Mouse (Mus musculus) kidney, postnatal 0 days (tissue): ENCODE measurements at regions not wholly inside any gene's neighbourhood (a gene's known extent, or its start where the extent isn't known, plus 50 kb on each side); places are given as distances from the start of the nearest gene placed in this dataset.

ENCODE experiments used
- ATAC-seq: fragments of 200-750 bp; cut with Nextera tagmentation; replicated peaks from 2 replicates; pipeline ENCODE4 v1.8.0; 2017; ENCODE audit warnings: low read depth, moderate number of reproducible peaks, moderate TSS enrichment, moderate library complexity; ENCODE audit not compliant: low FRiP score
- DNase-seq: peaks from one replicate; pipeline ENCODE4 v3.0.0-alpha.2; 2016; ENCODE audit warnings: low spot score
- H3K27ac ChIP-seq: fragments of 300-500 bp; sonication (generic); 2 replicates; pipeline ENCODE4 v1.5.1; 2014; ENCODE audit warnings: mild to moderate bottlenecking
- H3K27me3 ChIP-seq: fragments of 300-500 bp; sonication (generic); 2 replicates; pipeline ENCODE4 v1.6.1; 2014; ENCODE audit warnings: low read length, mixed read lengths; ENCODE audit not compliant: insufficient read depth
- H3K36me3 ChIP-seq: fragments of 300-500 bp; sonication (generic); 2 replicates; pipeline ENCODE4 v1.6.1; 2014; ENCODE audit warnings: low read length, mixed read lengths; ENCODE audit not compliant: insufficient read depth
- H3K4me1 ChIP-seq: fragments of 300-500 bp; sonication (generic); replicated peaks from 2 replicates; pipeline ENCODE4 v1.6.1; 2014; ENCODE audit warnings: antibody characterized with exemption, low read length, mixed read lengths; ENCODE audit not compliant: insufficient read depth
- H3K4me2 ChIP-seq: fragments of 300-500 bp; sonication (generic); 2 replicates; pipeline ENCODE4 v1.6.1; 2014; ENCODE audit warnings: mild to moderate bottlenecking, low read length, moderate library complexity, mixed read lengths
- H3K4me3 ChIP-seq: fragments of 300-500 bp; sonication (generic); replicated peaks from 2 replicates; pipeline ENCODE4 v1.5.1; 2014; ENCODE audit warnings: low read depth, low read length
- H3K9ac ChIP-seq: fragments of 300-500 bp; sonication (generic); 2 replicates; pipeline ENCODE4 v1.6.1; 2014; ENCODE audit warnings: low read depth, low read length
- H3K9me3 ChIP-seq: fragments of 300-500 bp; sonication (generic); replicated peaks from 2 replicates; pipeline ENCODE4 v1.6.1; 2016; ENCODE audit warnings: low read length, inconsistent platforms, mixed read lengths
- CTCF ChIP-seq: IDR thresholded peaks from 2 replicates; pipeline ENCODE4 v1.5.1; 2016; ENCODE audit warnings: antibody characterized with exemption, low read depth, mild to moderate bottlenecking, moderate library complexity
- WGBS: fragments of 180-500 bp; shearing (Covaris S2); extraction: QIAGEN DNeasy Blood & Tissue Kit; methylation state at CpG from one replicate; pipeline ENCODE4 v1.1.7; 2014; 5-methylcytosine and 5-hydroxymethylcytosine counted together

DNA sequence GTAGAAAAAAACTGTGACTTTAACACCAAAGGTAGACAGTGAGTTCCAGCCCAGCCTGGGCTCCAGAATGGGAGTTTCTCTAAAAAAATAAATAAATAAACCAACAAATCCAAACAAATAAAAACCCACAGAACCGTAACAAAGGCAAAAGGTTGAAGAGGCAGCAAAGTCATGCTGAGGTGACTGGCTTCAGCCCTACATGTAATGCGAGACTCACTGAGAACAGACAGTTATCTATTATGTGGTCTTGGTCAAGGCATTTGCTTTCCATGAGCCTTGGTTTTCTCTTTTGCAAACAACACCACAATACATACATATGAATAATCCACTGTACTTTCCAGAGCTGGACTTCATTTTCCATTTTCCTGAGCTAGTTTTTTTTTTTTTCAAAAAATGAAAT lies 516.6 kb upstream of the Adam5 start:
- H3K4me1 ChIP-seq = 0 out of 2 replicates have a peak, but pooled peaks cover 3% of the 10 kb centered on the region
- no peaks in the 10 kb centered on the region for H3K36me3 ChIP-seq
- H3K27me3 ChIP-seq = no peaks in the 10 kb centered on the region
- no peak for ATAC-seq
- no peak overlapping the region for H3K4me2 ChIP-seq
- no peak overlapping the region for H3K27ac ChIP-seq
- no peak for DNase-seq
- 53% methylated on average over 2 of the region's 2 CpGs for WGBS
- no peaks in the 10 kb centered on the region; the same call in 1 of the 2 replicates for H3K9me3 ChIP-seq
- H3K9ac ChIP-seq = no peak overlapping the region
- H3K4me3 ChIP-seq = no peak overlapping the region
- TF ChIP-seq CTCF = no peak

- DNase-seq (no peak), ATAC-seq (no peak)
- peaks cover 14% of the 10 kb centered on the region for H3K4me1 ChIP-seq
- no peak overlapping the region for H3K9ac ChIP-seq
- H3K4me2 ChIP-seq = no peak overlapping the region
- H3K9me3 ChIP-seq = no peaks in the 10 kb centered on the region; the same call in 1 of the 2 replicates
- H3K36me3 ChIP-seq = no peaks in the 10 kb centered on the region
- WGBS = 31% methylated on average over 8 of the region's 8 CpGs
- H3K27ac ChIP-seq = no peak overlapping the region
- H3K4me3 ChIP-seq = no peak overlapping the region
- no peak for TF ChIP-seq CTCF
- no peaks in the 10 kb centered on the region for H3K27me3 ChIP-seq
Measured at GRCm38 (mm10) chr8:25332120-25332607, 508.0 kb upstream of the Adam5 start.

DNA sequence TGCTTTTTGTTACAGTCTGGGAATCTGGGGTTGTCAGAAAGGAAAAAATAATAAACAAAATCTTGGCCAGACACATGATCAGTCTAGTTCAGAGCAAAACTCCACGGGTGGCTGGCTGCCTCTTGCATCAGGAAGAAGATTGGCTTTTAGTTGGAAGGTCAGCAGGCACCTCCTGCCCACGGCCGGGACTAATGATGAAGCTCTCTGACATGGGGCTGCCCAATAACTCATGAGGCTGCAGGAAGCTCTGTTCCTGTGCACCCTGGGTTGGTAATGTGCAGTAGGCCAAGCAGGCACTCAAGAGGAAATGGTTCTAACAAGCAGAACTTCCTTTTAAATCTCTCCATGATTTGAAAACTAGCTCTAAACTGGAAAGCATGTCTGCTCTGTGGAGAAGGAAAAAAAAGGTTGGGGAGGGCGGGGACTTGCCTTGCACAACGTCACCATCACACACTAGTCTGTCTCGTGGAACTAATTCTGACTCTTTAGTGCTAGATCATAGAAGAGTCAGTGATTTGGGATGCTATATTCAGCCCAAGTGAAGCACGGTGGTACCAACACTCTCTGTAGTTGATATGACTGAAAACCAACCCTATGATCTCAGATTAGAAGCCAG lies 507.1 kb upstream of the Adam5 start:
- ATAC-seq (peak; percentile 29; the same call in 1 of the 2 replicates), DNase-seq (peak; percentile 76)
- H3K36me3 ChIP-seq = no peaks in the 10 kb centered on the region
- peak overlapping the region; percentile 54; the same call in 1 of the 2 replicates for H3K27ac ChIP-seq
- no peaks in the 10 kb centered on the region for H3K27me3 ChIP-seq
- no peak for TF ChIP-seq CTCF
- H3K4me3 ChIP-seq = no peak overlapping the region
- no peak overlapping the region for H3K9ac ChIP-seq
- 21% methylated on average over 7 of the region's 7 CpGs for WGBS
- H3K4me1 ChIP-seq = peaks cover 14% of the 10 kb centered on the region
- no peak overlapping the region for H3K4me2 ChIP-seq
- H3K9me3 ChIP-seq = no peaks in the 10 kb centered on the region

DNA sequence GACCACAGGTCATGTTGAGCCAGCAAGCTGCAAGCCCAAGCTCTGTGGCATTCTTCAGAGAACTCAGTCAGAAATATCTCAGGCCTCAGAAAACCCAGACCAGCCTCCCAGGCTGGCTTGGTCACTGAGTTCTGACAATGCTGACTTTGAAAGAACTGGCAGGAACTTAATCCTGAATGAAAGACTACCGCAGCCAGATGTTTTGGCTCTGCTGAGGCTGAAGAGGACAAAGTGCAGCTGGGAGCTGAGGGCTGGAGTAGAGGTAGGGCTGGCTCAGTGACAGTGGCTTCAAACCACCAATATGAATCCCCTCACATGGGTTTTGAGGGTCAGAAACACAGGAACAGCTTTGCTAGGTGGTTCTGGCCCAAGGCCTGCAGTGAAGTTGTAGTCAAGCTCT lies 505.6 kb upstream of the Adam5 start:
- ATAC-seq = no peak
- H3K27me3 ChIP-seq = no peaks in the 10 kb centered on the region
- peaks cover 14% of the 10 kb centered on the region for H3K4me1 ChIP-seq
- WGBS = 41% methylated on average over 1 of the region's 1 CpGs
- no peak overlapping the region for H3K4me2 ChIP-seq
- H3K36me3 ChIP-seq = no peaks in the 10 kb centered on the region
- peak; percentile 59 for DNase-seq
- TF ChIP-seq CTCF = no peak
- no peak overlapping the region for H3K4me3 ChIP-seq
- H3K9me3 ChIP-seq = no peaks in the 10 kb centered on the region
- no peak overlapping the region for H3K9ac ChIP-seq
- H3K27ac ChIP-seq = no peak overlapping the region

DNA sequence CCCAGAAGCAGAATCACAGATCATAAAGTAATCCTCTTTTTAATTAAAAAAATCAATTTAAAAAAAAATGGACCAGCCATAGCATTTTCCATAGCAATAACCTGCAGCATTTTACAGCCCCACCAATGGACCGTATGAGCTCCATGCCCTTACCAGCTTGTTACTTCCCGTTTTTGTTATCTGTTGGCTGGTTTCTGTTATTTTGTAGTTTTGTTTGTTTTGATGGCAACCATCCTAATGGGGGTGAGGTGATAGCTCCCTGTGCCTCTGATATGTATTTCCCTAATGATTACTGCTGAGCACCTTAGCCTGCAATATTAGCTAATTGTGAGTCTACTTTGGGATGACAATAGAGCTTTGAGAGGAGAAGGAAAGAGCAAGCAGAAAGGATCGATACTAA lies 504.1 kb upstream of the Adam5 start:
- Histone ChIP-seq H3K27ac (no peak overlapping the region), H3K4me1 (peaks cover 14% of the 10 kb centered on the region), H3K9me3 (no peaks in the 10 kb centered on the region), H3K4me2 (no peak overlapping the region), H3K9ac (no peak overlapping the region), H3K36me3 (no peaks in the 10 kb centered on the region), H3K27me3 (no peaks in the 10 kb centered on the region), H3K4me3 (no peak overlapping the region)
- DNase-seq = no peak
- 63% methylated on average over 3 of the region's 3 CpGs for WGBS
- ATAC-seq = no peak
- TF ChIP-seq CTCF = no peak

GRCm38 (mm10) chr8:25326930-25327329 lies 502.8 kb upstream of the Adam5 start:
- no peak for TF ChIP-seq CTCF
- Histone ChIP-seq H3K4me1 (peaks cover 14% of the 10 kb centered on the region), H3K36me3 (no peaks in the 10 kb centered on the region), H3K4me3 (no peak overlapping the region), H3K27me3 (no peaks in the 10 kb centered on the region), H3K9me3 (no peaks in the 10 kb centered on the region), H3K27ac (no peak overlapping the region), H3K9ac (no peak overlapping the region), H3K4me2 (no peak overlapping the region)
- WGBS = 78% methylated on average over 6 of the region's 6 CpGs
- DNase-seq = no peak
- no peak for ATAC-seq

- H3K4me1 ChIP-seq = peaks cover 8% of the 10 kb centered on the region; the same call in 1 of the 2 replicates
Measured at GRCm38 (mm10) chr8:25326257-25326656, 502.1 kb upstream of the Adam5 start.

More at GRCm38 (mm10) chr8:25326257-25326656, 502.1 kb upstream of the Adam5 start:
- no peaks in the 10 kb centered on the region for H3K36me3 ChIP-seq
- no peak for DNase-seq
- ATAC-seq = no peak
- H3K27me3 ChIP-seq = no peaks in the 10 kb centered on the region
- H3K4me3 ChIP-seq = no peak overlapping the region
- H3K27ac ChIP-seq = no peak overlapping the region
- no peaks in the 10 kb centered on the region for H3K9me3 ChIP-seq
- no peak overlapping the region for H3K9ac ChIP-seq
- TF ChIP-seq CTCF = no peak
- no peak overlapping the region for H3K4me2 ChIP-seq
- WGBS = 77% methylated on average over 12 of the region's 12 CpGs
